Mouse (Mus musculus) kidney, adult 2 months (tissue): ENCODE results near the gene Slc30a3. TPM values are rescaled to one million over a fixed set of nuclear protein-coding genes. Genes with fewer than 3 reads are reported as not detected.

Experiments
- DNase-seq: peaks from one replicate; pipeline ENCODE4 v3.0.0; 2021
- H3K27ac ChIP-seq: fragments of 200-500 bp; 2 replicates; pipeline ENCODE4 v1.5.1; 2012; ENCODE audit warnings: low read depth, low read length, control low read depth, inconsistent platforms; ENCODE audit not compliant: insufficient read depth
- H3K27me3 ChIP-seq: fragments of 200-500 bp; replicated peaks from 2 replicates; pipeline ENCODE4 v1.6.1; 2012; ENCODE audit warnings: mild to moderate bottlenecking, moderate library complexity, low read length, inconsistent platforms; ENCODE audit not compliant: control insufficient read depth, insufficient read depth
- H3K36me3 ChIP-seq: fragments of 200-500 bp; 2 replicates; pipeline ENCODE4 v1.6.1; 2012; ENCODE audit warnings: mild to moderate bottlenecking, moderate library complexity, low read length, inconsistent platforms; ENCODE audit not compliant: control insufficient read depth, insufficient read depth
- H3K4me1 ChIP-seq: fragments of 200-500 bp; 2 replicates; pipeline ENCODE4 v1.6.1; 2011; ENCODE audit warnings: low read length; ENCODE audit not compliant: control insufficient read depth, insufficient read depth
- H3K4me3 ChIP-seq: fragments of 200-500 bp; 2 replicates; pipeline ENCODE4 v1.5.1; 2011; ENCODE audit warnings: mild to moderate bottlenecking, low read depth, low read length, control low read depth; ENCODE audit not compliant: insufficient read depth
- CTCF ChIP-seq: fragments of 200-500 bp; conservative IDR thresholded peaks from 2 replicates; pipeline ENCODE4 v1.5.1; 2011; ENCODE audit warnings: low read depth, mild to moderate bottlenecking, control low read depth, low read length, moderate library complexity, mixed read lengths; ENCODE audit not compliant: insufficient read depth, insufficient read length
- POLR2A ChIP-seq: fragments of 200-500 bp; IDR thresholded peaks from one replicate; pipeline ENCODE4 v1.6.1; 2011; ENCODE audit warnings: low read depth, low read length, control low read depth
- WGBS: fragments of 180-500 bp; shearing (Covaris S2); methylation state at CpG from one replicate; pipeline ENCODE4 v1.1.7; 2018; 5-methylcytosine and 5-hydroxymethylcytosine counted together
- polyA plus RNA-seq: library from polyadenylated mRNA; depleted of rRNA; stranded (reverse); fragments of >200 nt; gene quantifications from 2 replicates; pipeline ENCODE4 v1.2.3, GENCODE M21; 2012; rRNA removed

The Slc30a3 gene
- polyA plus RNA-seq: 0.14 and 0.24 TPM in 2 replicates

GRCm38 (mm10) chr5:31108000-31108490 lies at the start of gene Slc30a3:
Slc30a3 (minus strand) TSS chr5:31108237.
- no peak for DNase-seq
- Histone ChIP-seq H3K27me3 (no peaks in the 10 kb centered on the region), H3K4me1 (no peaks in the 10 kb centered on the region), H3K27ac (no peak within 1 kb of the TSS), H3K36me3 (no peaks in the 10 kb centered on the region), H3K4me3 (no peak within 1 kb of the TSS)
- 91% methylated on average over 18 of the region's 18 CpGs for WGBS
- TF ChIP-seq CTCF: no peak
- no peak for TF ChIP-seq POLR2A

- H3K27ac ChIP-seq: peak within 1 kb of the TSS; percentile 76
- peaks cover 5% of the 10 kb centered on the region; the same call in 1 of the 2 replicates for H3K36me3 ChIP-seq
- no peaks in the 10 kb centered on the region for H3K27me3 ChIP-seq
- TF ChIP-seq CTCF (no peak), POLR2A (peak; percentile 53)
- DNase-seq: peak; percentile 94
- H3K4me1 ChIP-seq: peaks cover 2% of the 10 kb centered on the region; the same call in 1 of the 2 replicates
- peak within 1 kb of the TSS; percentile 82 for H3K4me3 ChIP-seq
- under 1% methylated on average over 19 of the region's 19 CpGs for WGBS
These were observed 46.1 kb upstream of the Slc30a3 start, which contains the start of gene Mpv17 for GRCm38 (mm10) chr5:31154152-31154553. Mpv17 (minus strand) TSS chr5:31154251.

- 15% methylated on average over 6 of the region's 6 CpGs for WGBS
- peak overlapping the region; percentile 28; the same call in 1 of the 2 replicates for H3K27ac ChIP-seq
- no peak for DNase-seq
- peaks cover 2% of the 10 kb centered on the region; the same call in 1 of the 2 replicates for H3K4me1 ChIP-seq
- peak overlapping the region; percentile 82 for H3K4me3 ChIP-seq
- TF ChIP-seq CTCF: no peak
- TF ChIP-seq POLR2A: no peak
- H3K36me3 ChIP-seq: peaks cover 5% of the 10 kb centered on the region; the same call in 1 of the 2 replicates
- no peaks in the 10 kb centered on the region for H3K27me3 ChIP-seq
These were observed 45.6 kb upstream of the Slc30a3 start for GRCm38 (mm10) chr5:31153516-31154151.

- peaks cover 2% of the 10 kb centered on the region; the same call in 1 of the 2 replicates for H3K4me1 ChIP-seq
- TF ChIP-seq CTCF: no peak
- no peak for TF ChIP-seq POLR2A
- H3K4me3 ChIP-seq: no peak overlapping the region
- no peaks in the 10 kb centered on the region for H3K27me3 ChIP-seq
- no peak for DNase-seq
- 77% methylated on average over 3 of the region's 3 CpGs for WGBS
- H3K27ac ChIP-seq: no peak overlapping the region
- H3K36me3 ChIP-seq: no peaks in the 10 kb centered on the region
These were observed 43.7 kb upstream of the Slc30a3 start for GRCm38 (mm10) chr5:31151746-31152145.

GRCm38 (mm10) chr5:31149781-31150180 lies 41.7 kb upstream of the Slc30a3 start:
- Histone ChIP-seq H3K27me3 (no peaks in the 10 kb centered on the region), H3K36me3 (no peaks in the 10 kb centered on the region), H3K27ac (no peak overlapping the region), H3K4me1 (peaks cover 2% of the 10 kb centered on the region; the same call in 1 of the 2 replicates), H3K4me3 (no peak overlapping the region)
- TF ChIP-seq POLR2A (no peak), CTCF (no peak)
- WGBS: 79% methylated on average over 4 of the region's 4 CpGs
- DNase-seq: no peak

- no peak overlapping the region for H3K4me3 ChIP-seq
- WGBS: 10% methylated on average over 9 of the region's 9 CpGs
These were observed 31.0 kb upstream of the Slc30a3 start for GRCm38 (mm10) chr5:31138968-31139425.

GRCm38 (mm10) chr5:31138241-31138967 lies 30.4 kb upstream of the Slc30a3 start, which contains the start of gene Ucn:
Ucn (minus strand) TSS chr5:31138829.
- H3K27me3 ChIP-seq: no peaks in the 10 kb centered on the region
- no peaks in the 10 kb centered on the region; the same call in 1 of the 2 replicates for H3K36me3 ChIP-seq
- DNase-seq: no peak
- H3K4me1 ChIP-seq: no peaks in the 10 kb centered on the region
- no peak for TF ChIP-seq CTCF
- TF ChIP-seq POLR2A: no peak
- 1% methylated on average over 52 of the region's 52 CpGs for WGBS
- H3K4me3 ChIP-seq: no peak within 1 kb of the TSS
- no peak within 1 kb of the TSS for H3K27ac ChIP-seq

More at GRCm38 (mm10) chr5:31138968-31139425, 31.0 kb upstream of the Slc30a3 start:
- Histone ChIP-seq H3K4me1 (no peaks in the 10 kb centered on the region), H3K27me3 (no peaks in the 10 kb centered on the region), H3K27ac (no peak overlapping the region), H3K36me3 (no peaks in the 10 kb centered on the region; the same call in 1 of the 2 replicates)
- peak; percentile 7 for DNase-seq
- TF ChIP-seq POLR2A: no peak
- TF ChIP-seq CTCF: no peak
